Mouse (Mus musculus): ENCODE data around the gene Peli1.
"Not testable (repeated sequence)": the region's sequence is repeated elsewhere in the genome, so short reads cannot be mapped to it uniquely, and the experiment has no call there.

Peli1 gene

DNA sequence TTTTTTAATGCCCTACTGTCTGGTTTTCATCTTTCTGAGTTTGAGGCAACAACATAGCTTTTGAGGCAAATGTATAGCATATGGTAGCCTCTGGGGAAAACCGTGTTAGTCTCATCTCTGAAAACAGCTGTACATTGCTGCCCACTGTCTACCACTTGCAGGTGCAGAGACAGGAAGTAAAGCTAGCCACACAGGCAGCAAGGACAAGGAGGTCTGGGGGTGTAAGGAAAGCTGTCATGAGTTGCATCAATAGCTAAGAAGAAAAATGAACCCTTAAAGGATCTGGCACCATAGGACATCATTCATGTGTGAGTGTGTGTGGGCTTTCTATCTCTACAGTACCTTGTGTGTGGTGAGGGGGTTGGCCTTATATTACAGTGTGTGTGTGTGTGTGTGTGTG, 89.6 kb downstream of the Peli1 start:
- intact Hi-C loops (cut with DNase I), result no loop called here

DNA sequence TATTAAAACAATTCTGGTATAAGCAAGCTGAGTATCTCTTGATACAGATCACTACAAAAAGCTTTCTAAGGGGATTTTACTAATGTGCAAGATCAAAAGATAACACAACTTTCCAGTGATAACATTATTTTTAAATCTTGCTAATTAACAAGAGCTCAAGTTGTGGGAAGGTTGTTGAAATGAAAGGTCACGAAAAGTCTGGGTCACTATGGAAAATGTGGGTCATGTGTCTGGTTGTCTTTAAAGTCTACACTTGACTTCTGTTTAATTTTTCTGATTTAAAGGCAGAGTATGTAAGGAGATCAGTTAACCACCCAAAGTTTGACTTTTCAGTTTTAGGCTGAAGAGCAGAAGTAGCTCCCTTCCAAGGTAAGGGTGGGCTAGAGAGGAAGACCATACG, 90.5 kb downstream of the Peli1 start:
- intact Hi-C loops (cut with DNase I), result no loop called here

DNA sequence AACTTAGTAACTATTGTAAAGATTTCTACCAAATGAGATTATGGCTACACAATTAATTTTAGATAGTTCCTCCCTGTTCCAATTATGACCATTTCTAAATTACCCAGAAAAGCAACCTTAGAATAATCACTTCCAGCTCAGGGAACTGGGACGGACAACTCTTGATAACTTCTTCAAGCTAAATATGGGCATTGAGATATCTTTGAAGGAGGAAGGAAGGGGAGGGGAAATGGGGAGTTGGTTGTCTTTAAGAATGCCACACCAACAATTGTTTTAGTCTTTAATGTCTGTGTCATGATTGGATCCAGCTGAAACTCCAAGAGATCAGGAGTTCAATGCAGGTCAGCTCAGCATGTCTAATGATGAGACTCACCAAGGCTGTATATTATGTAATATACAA, 91.6 kb downstream of the Peli1 start:
- intact Hi-C loops (cut with DNase I), result no loop called here

DNA sequence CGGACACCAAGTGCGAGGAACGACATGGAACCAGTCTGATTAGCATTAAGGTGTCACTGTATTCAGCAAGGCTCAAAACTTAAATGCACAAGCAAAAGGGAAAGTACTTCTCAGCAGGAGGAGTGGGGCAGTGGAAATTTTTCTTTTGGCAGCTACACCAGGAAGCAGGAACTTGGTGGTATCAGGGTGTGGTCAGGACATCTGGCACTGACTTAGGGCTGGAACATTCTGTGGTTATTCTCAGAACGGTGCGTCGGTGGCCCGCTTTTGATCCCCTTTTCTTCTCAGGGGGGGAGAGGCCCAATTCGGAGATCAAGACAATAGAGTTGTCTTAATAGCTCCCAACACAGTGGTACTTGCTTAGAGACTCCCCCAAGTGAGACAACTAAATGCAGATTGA, 100.7 kb downstream of the Peli1 start:
- intact Hi-C loops (cut with DNase I), result not testable (repeated sequence)

DNA sequence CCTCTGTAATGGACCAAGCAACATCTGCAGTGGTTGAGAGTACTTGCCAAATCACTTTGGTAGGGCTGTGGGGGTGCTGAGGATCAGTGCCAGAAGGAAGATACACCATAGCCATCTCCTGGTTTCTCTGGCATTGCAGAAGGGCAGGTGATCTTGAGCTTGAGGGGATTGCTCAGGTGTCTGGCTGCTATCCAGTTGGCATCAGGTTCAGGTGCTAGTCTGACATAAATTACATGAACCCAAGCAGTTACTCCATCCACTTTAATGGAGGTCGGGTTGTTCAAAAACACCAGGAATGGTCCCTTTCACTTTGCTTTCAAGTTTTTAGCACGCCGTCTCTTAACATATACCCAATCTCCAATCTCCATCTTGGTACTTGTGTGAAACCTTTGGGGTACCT, 103.8 kb downstream of the Peli1 start:
- intact Hi-C loops (cut with DNase I), result no loop called here
